ENCODE assay signal across 7 mouse cellular contexts in genomic region chr2:35335620-35336019, GRCm38 (mm10). TPM values are rescaled to one million over a fixed set of nuclear protein-coding genes. Genes with fewer than 3 reads are reported as not detected.
A peak's percentile ranks its signal among the peaks of the same experiment; 100 is the strongest.
DNase-seq lines count a peak whose midpoint lies in the region; ATAC-seq and TF ChIP-seq lines count a peak whose summit lies in the region.

No protein-coding gene starts in this region.

- ATAC-seq in megakaryocyte, adult 5-6 weeks (ENCODE audit: poor library complexity, severe bottlenecking) = no peak
- ATAC-seq in forebrain, embryonic 12.5 days (ENCODE audit: low FRiP score) = no peak
- no peak for ATAC-seq in liver, embryonic 14.5 days (ENCODE audit: insufficient read depth)
- no peak for ATAC-seq in granulocyte monocyte progenitor cell, adult 5-6 weeks (replicated peaks; ENCODE audit: poor library complexity, severe bottlenecking)

- peak overlapping the region; percentile 92 for H3K4me3 ChIP-seq in megakaryocyte, embryonic 14.5 days (replicated peaks)
- H3K4me3 ChIP-seq in forebrain, embryonic 12.5 days (replicated peaks) = peak overlapping the region; percentile 69; the same call in 1 of the 2 replicates
- peak overlapping the region; percentile 91 to 93 for H3K4me3 ChIP-seq in liver, embryonic 14.5 days (ENCODE audit: insufficient read depth in 1 of 2, low read depth in 2 of 2, low read length in 2 of 2)

- H3K36me3 ChIP-seq in megakaryocyte, embryonic 14.5 days (replicated peaks; ENCODE audit: low read length) = peaks cover 17% of the 10 kb centered on the region
- no peaks in the 10 kb centered on the region for H3K36me3 ChIP-seq in forebrain, embryonic 12.5 days (replicated peaks)
- peaks cover 29% of the 10 kb centered on the region for H3K36me3 ChIP-seq in liver, embryonic 14.5 days (replicated peaks; ENCODE audit: control insufficient read depth, insufficient read depth, low read depth)

- H3K27me3 ChIP-seq in megakaryocyte, embryonic 14.5 days (replicated peaks) = no peaks in the 10 kb centered on the region
- no peaks in the 10 kb centered on the region for H3K27me3 ChIP-seq in forebrain, embryonic 12.5 days
- no peaks in the 10 kb centered on the region for H3K27me3 ChIP-seq in liver, embryonic 14.5 days (ENCODE audit: control insufficient read depth, insufficient read depth, low read length)

- TF ChIP-seq CTCF in liver, embryonic 14.5 days (IDR thresholded peaks at IDR 0.05; ENCODE audit: low read depth) = no peak

- no peak for DNase-seq in liver, embryonic 14.5 days (ENCODE audit: low read depth in 3 of 3, low spot score in 3 of 3)
- no peak for DNase-seq in frontal cortex, adult 2 months (ENCODE audit: extremely low spot score in 1 of 2, low spot score in 1 of 2)
- no peak for DNase-seq in thymus, postnatal 25 days

- no peak overlapping the region for H3K9ac ChIP-seq in forebrain, embryonic 12.5 days
- peak overlapping the region; percentile 99 for H3K9ac ChIP-seq in liver, embryonic 14.5 days (replicated peaks)

- H3K4me1 ChIP-seq in megakaryocyte, embryonic 14.5 days = peaks cover 72% of the 10 kb centered on the region
- peaks cover 18% of the 10 kb centered on the region for H3K4me1 ChIP-seq in forebrain, embryonic 12.5 days
- H3K4me1 ChIP-seq in liver, embryonic 14.5 days (replicated peaks; ENCODE audit: control insufficient read depth in 2 of 2, insufficient read depth in 2 of 2, low read length in 1 of 2) = peaks cover 38 to 46% of the 10 kb centered on the region in 2 experiments

- H3K27ac ChIP-seq in forebrain, embryonic 12.5 days = no peak overlapping the region
- H3K27ac ChIP-seq in liver, embryonic 14.5 days = peak overlapping the region; percentile 98

- WGBS in forebrain, embryonic 12.5 days = 5% methylated on average over 7 of the region's 7 CpGs
- 14% methylated on average over 7 of the region's 7 CpGs for WGBS in liver, embryonic 14.5 days (ENCODE audit: insufficient replicate concordance)

- H3K9me3 ChIP-seq in megakaryocyte, embryonic 14.5 days = no peaks in the 10 kb centered on the region
- H3K9me3 ChIP-seq in forebrain, embryonic 12.5 days = no peaks in the 10 kb centered on the region
- H3K9me3 ChIP-seq in liver, embryonic 14.5 days (ENCODE audit: control insufficient read depth, low read length) = no peaks in the 10 kb centered on the region

- peak overlapping the region; percentile 78 for H3K4me2 ChIP-seq in forebrain, embryonic 12.5 days
- peak overlapping the region; percentile 94 for H3K4me2 ChIP-seq in liver, embryonic 14.5 days (ENCODE audit: low read depth)

- TF ChIP-seq EP300 in liver, embryonic 14.5 days (IDR thresholded peaks at IDR 0.05; ENCODE audit: low read depth) = no peak; the same call in 1 of the 2 replicates

RNA-seq across cellular contexts. Expression of gene Stom, which starts 1.2 kb away (rescaled TPM):
- 26.2 and 42.0 TPM in 2 replicates for polyA plus RNA-seq in megakaryocyte, embryonic 14.5 days (2012; ENCODE audit: insufficient read depth, low replicate concordance)
- total RNA-seq in megakaryocyte, adult 5-6 weeks (2015) = 77.7 and 90.3 TPM in 2 replicates
- 155 and 165 TPM in 2 replicates for total RNA-seq in megakaryocyte, adult 5-6 weeks (2017)
- polyA plus RNA-seq in forebrain, embryonic 12.5 days (2016; fragmentation: Nextera tagmentation; extraction: Ambion mirVana) = 11.0 TPM in 2 replicates
- polyA plus RNA-seq in liver, embryonic 14.5 days (2012; rRNA removed) = 68.4 and 77.0 TPM in 2 replicates
- 149 and 166 TPM in 2 replicates for polyA plus RNA-seq in liver, embryonic 14.5 days (2014; fragmentation: Nextera tagmentation; extraction: Ambion mirVana)
- total RNA-seq in granulocyte monocyte progenitor cell, adult 5-6 weeks (2014; fragmentation: Nextera tagmentation) = 99.4 and 102 TPM in 2 replicates
- 147 and 151 TPM in 2 replicates for total RNA-seq in granulocyte monocyte progenitor cell, adult 5-6 weeks (2017)
- 16.9 and 20.3 TPM in 2 replicates for polyA plus RNA-seq in frontal cortex, adult 2 months (2012; rRNA removed)

RNA-seq across cellular contexts. Expression of gene 4930568D16Rik, which starts 31.9 kb away (rescaled TPM):
- polyA plus RNA-seq in megakaryocyte, embryonic 14.5 days (2012; ENCODE audit: insufficient read depth, low replicate concordance) = not detected in 2 replicates
- total RNA-seq in megakaryocyte, adult 5-6 weeks (2015) = not detected in 2 replicates
- not detected in 2 replicates for total RNA-seq in megakaryocyte, adult 5-6 weeks (2017)
- polyA plus RNA-seq in forebrain, embryonic 12.5 days (2016; fragmentation: Nextera tagmentation; extraction: Ambion mirVana) = not detected in 2 replicates
- polyA plus RNA-seq in liver, embryonic 14.5 days (2012; rRNA removed) = not detected in 2 replicates
- not detected in 2 replicates for polyA plus RNA-seq in liver, embryonic 14.5 days (2014; fragmentation: Nextera tagmentation; extraction: Ambion mirVana)
- total RNA-seq in granulocyte monocyte progenitor cell, adult 5-6 weeks (2014; fragmentation: Nextera tagmentation) = not detected in 2 replicates
- not detected in 2 replicates for total RNA-seq in granulocyte monocyte progenitor cell, adult 5-6 weeks (2017)
- not detected in 2 replicates for polyA plus RNA-seq in frontal cortex, adult 2 months (2012; rRNA removed)
